ENCODE assay signal across 15 mouse cellular contexts in the genomic region with DNA sequence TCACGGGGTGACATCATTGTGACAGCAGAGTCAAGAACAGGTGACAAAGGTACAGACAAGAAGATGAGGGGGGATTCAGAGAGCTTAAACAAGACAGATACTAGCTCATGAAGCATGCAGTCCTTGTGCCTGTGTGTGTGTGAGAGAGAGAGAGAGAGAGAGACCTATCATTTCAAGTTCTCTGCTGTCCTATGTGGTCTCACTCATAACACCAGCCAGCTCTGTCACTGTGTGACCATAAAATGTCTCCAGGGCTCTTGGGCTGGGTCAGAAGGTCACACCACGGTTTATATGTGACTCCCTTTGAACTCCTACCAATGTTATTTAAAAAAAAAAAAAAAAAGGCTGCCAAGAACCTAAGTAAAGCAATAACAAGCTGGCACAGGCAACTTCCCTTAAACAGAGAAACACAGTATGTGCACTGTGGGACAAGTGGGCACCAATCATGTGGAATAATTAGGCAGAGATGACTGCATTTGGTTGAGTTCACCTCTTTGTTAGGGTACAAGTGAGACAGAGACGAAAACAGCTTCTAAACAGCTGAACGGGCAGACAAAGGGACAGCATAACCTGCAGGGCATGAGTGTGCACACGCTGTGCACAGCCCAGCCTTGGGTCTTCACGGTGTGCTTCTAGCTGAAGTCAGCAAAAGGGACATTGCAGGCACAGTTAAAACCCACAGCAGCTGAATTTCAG. TPM values are rescaled to one million over a fixed set of nuclear protein-coding genes. Genes with fewer than 3 reads are reported as not detected.
DNase-seq lines count a peak whose midpoint lies in the region; ATAC-seq lines count a peak whose summit lies in the region.
"Had no signal": no experiment of that assay in that cellular context is flagged by ENCODE, and none has a peak within 500 bp of the region (broad histone marks: within the 10 kb centered on the region; RNA-seq: fewer than 3 reads in every experiment).

No protein-coding gene starts in this region.

- no peak for DNase-seq in midbrain, embryonic 11.5 days (ENCODE audit: low spot score, missing footprints)
- DNase-seq in forebrain, embryonic 14.5 days (ENCODE audit: low spot score) = peak; percentile 72
- DNase-seq in retina, embryonic 14.5 days (ENCODE audit: low spot score) = peak; percentile 75
- no peak for DNase-seq in urinary bladder, adult 18-20 months (ENCODE audit: low spot score in 2 of 2)
- DNase-seq in layer of hippocampus, adult 18-20 months (ENCODE audit: low spot score in 2 of 2) = no peak
- DNase-seq: cerebellum, adult 18-20 months; heart, adult 2 months; heart, postnatal 10 days; kidney, adult 18-20 months had no signal

- H3K9ac ChIP-seq in midbrain, embryonic 13.5 days (replicated peaks) = 0 out of 2 replicates have a peak overlapping the region, but pooled peaks have one; percentile 0
- no peak overlapping the region for H3K9ac ChIP-seq in midbrain, embryonic 11.5 days (ENCODE audit: low read length)
- peak overlapping the region; percentile 17; the same call in 1 of the 2 replicates for H3K9ac ChIP-seq in forebrain, embryonic 14.5 days (ENCODE audit: low read length)
- H3K9ac ChIP-seq in hindbrain, embryonic 13.5 days = no peak overlapping the region
- H3K9ac ChIP-seq: lung, embryonic 15.5 days; midbrain, embryonic 12.5 days had no signal

- H3K27ac ChIP-seq in midbrain, embryonic 13.5 days = peak overlapping the region; percentile 14; the same call in 1 of the 2 replicates
- no peak overlapping the region for H3K27ac ChIP-seq in midbrain, embryonic 11.5 days (ENCODE audit: low read depth, low read length)
- H3K27ac ChIP-seq in forebrain, embryonic 14.5 days (ENCODE audit: low read depth, low read length) = peak overlapping the region; percentile 30; the same call in 1 of the 2 replicates
- no peak overlapping the region; the same call in 1 of the 2 replicates for H3K27ac ChIP-seq in hindbrain, embryonic 13.5 days
- H3K27ac ChIP-seq: heart, adult 2 months; lung, embryonic 15.5 days; midbrain, embryonic 12.5 days had no signal

- H3K4me3 ChIP-seq in midbrain, embryonic 13.5 days (replicated peaks) = no peak overlapping the region
- H3K4me3 ChIP-seq in midbrain, embryonic 11.5 days (ENCODE audit: low read depth, low read length) = no peak overlapping the region
- H3K4me3 ChIP-seq in forebrain, embryonic 14.5 days (ENCODE audit: low read depth, low read length) = no peak overlapping the region
- no peak overlapping the region for H3K4me3 ChIP-seq in hindbrain, embryonic 13.5 days
- H3K4me3 ChIP-seq: heart, adult 2 months; lung, embryonic 15.5 days; midbrain, embryonic 12.5 days had no signal

- H3K9me3 ChIP-seq in midbrain, embryonic 13.5 days = no peaks in the 10 kb centered on the region
- H3K9me3 ChIP-seq in midbrain, embryonic 11.5 days (ENCODE audit: control insufficient read depth, low read length) = peaks cover 4% of the 10 kb centered on the region; the same call in 1 of the 2 replicates
- 0 out of 2 replicates have a peak, but pooled peaks cover 3% of the 10 kb centered on the region for H3K9me3 ChIP-seq in forebrain, embryonic 14.5 days (replicated peaks; ENCODE audit: control insufficient read depth, low read length)
- peaks cover 4% of the 10 kb centered on the region; the same call in 1 of the 2 replicates for H3K9me3 ChIP-seq in hindbrain, embryonic 13.5 days
- H3K9me3 ChIP-seq: lung, embryonic 15.5 days had no signal

- no peaks in the 10 kb centered on the region for H3K27me3 ChIP-seq in midbrain, embryonic 13.5 days
- H3K27me3 ChIP-seq in midbrain, embryonic 11.5 days (ENCODE audit: control insufficient read depth, insufficient read depth, low read length) = no peaks in the 10 kb centered on the region
- H3K27me3 ChIP-seq in forebrain, embryonic 14.5 days (replicated peaks; ENCODE audit: control insufficient read depth, insufficient read depth, low read length) = no peaks in the 10 kb centered on the region
- no peaks in the 10 kb centered on the region for H3K27me3 ChIP-seq in hindbrain, embryonic 13.5 days
- H3K27me3 ChIP-seq: lung, embryonic 15.5 days; midbrain, embryonic 12.5 days had no signal

- 0 out of 2 replicates have a peak, but pooled peaks cover 4% of the 10 kb centered on the region for H3K4me1 ChIP-seq in midbrain, embryonic 13.5 days (replicated peaks)
- H3K4me1 ChIP-seq in midbrain, embryonic 11.5 days (ENCODE audit: control insufficient read depth, insufficient read depth, low read length) = no peaks in the 10 kb centered on the region
- peaks cover 8% of the 10 kb centered on the region for H3K4me1 ChIP-seq in forebrain, embryonic 14.5 days (ENCODE audit: control insufficient read depth, insufficient read depth, low read length)
- peaks cover 6% of the 10 kb centered on the region for H3K4me1 ChIP-seq in hindbrain, embryonic 13.5 days (replicated peaks)
- H3K4me1 ChIP-seq: lung, embryonic 15.5 days had no signal

- WGBS in midbrain, embryonic 13.5 days = 55% methylated on average over 6 of the region's 6 CpGs
- 58% methylated on average over 6 of the region's 6 CpGs for WGBS in midbrain, embryonic 11.5 days
- 23% methylated on average over 6 of the region's 6 CpGs for WGBS in forebrain, embryonic 14.5 days
- WGBS in hindbrain, embryonic 13.5 days = 32% methylated on average over 6 of the region's 6 CpGs

- ATAC-seq in midbrain, embryonic 13.5 days = peak; percentile 68
- no peak for ATAC-seq in midbrain, embryonic 11.5 days (ENCODE audit: low FRiP score)
- peak; percentile 79 for ATAC-seq in forebrain, embryonic 14.5 days
- peak; percentile 69 for ATAC-seq in hindbrain, embryonic 13.5 days (ENCODE audit: low FRiP score)
- ATAC-seq: activated CD4-positive, CD25-positive, alpha-beta regulatory T cell, adult 4 months had no signal

- no peak overlapping the region for H3K4me2 ChIP-seq in midbrain, embryonic 13.5 days (replicated peaks)
- H3K4me2 ChIP-seq in midbrain, embryonic 11.5 days = no peak overlapping the region
- no peak overlapping the region for H3K4me2 ChIP-seq in forebrain, embryonic 14.5 days (ENCODE audit: low read length)
- no peak overlapping the region for H3K4me2 ChIP-seq in hindbrain, embryonic 13.5 days
- H3K4me2 ChIP-seq: liver, embryonic 11.5 days; lung, embryonic 15.5 days; midbrain, embryonic 12.5 days had no signal

- H3K36me3 ChIP-seq in midbrain, embryonic 13.5 days = peaks cover 91% of the 10 kb centered on the region
- H3K36me3 ChIP-seq in midbrain, embryonic 11.5 days (ENCODE audit: control insufficient read depth, insufficient read depth, low read length) = peaks cover 21% of the 10 kb centered on the region
- peaks cover 85% of the 10 kb centered on the region for H3K36me3 ChIP-seq in forebrain, embryonic 14.5 days (ENCODE audit: control insufficient read depth, insufficient read depth, low read length)
- peaks cover 92% of the 10 kb centered on the region for H3K36me3 ChIP-seq in hindbrain, embryonic 13.5 days

RNA-seq across cellular contexts. Expression of a gene that starts 21.2 kb away (rescaled TPM):
- polyA plus RNA-seq in midbrain, embryonic 13.5 days (2015; fragmentation: Nextera tagmentation; extraction: Ambion mirVana) = 50.8 and 54.1 TPM in 2 replicates
- 28.2 and 32.2 TPM in 2 replicates for polyA plus RNA-seq in midbrain, embryonic 11.5 days (2014; fragmentation: Nextera tagmentation; extraction: Ambion mirVana)
- polyA plus RNA-seq in forebrain, embryonic 14.5 days (2014; fragmentation: Nextera tagmentation; extraction: Ambion mirVana) = 30.2 and 40.4 TPM in 2 replicates
- 56.3 and 57.0 TPM in 2 replicates for polyA plus RNA-seq in hindbrain, embryonic 13.5 days (2015; fragmentation: Nextera tagmentation; extraction: Ambion mirVana)
- 100 to 1,000 TPM; 119 to 125 TPM for total RNA-seq in layer of hippocampus, adult 18-20 months (2021)

RNA-seq across cellular contexts. Expression of a gene that starts 33.8 kb away (rescaled TPM):
- 17.0 and 19.1 TPM in 2 replicates for polyA plus RNA-seq in midbrain, embryonic 13.5 days (2015; fragmentation: Nextera tagmentation; extraction: Ambion mirVana)
- polyA plus RNA-seq in midbrain, embryonic 11.5 days (2014; fragmentation: Nextera tagmentation; extraction: Ambion mirVana) = 31.6 and 32.9 TPM in 2 replicates
- polyA plus RNA-seq in forebrain, embryonic 14.5 days (2014; fragmentation: Nextera tagmentation; extraction: Ambion mirVana) = 18.8 and 21.5 TPM in 2 replicates
- polyA plus RNA-seq in hindbrain, embryonic 13.5 days (2015; fragmentation: Nextera tagmentation; extraction: Ambion mirVana) = 20.3 and 21.5 TPM in 2 replicates
- total RNA-seq in layer of hippocampus, adult 18-20 months (2021) = 10 to 100 TPM; 41.0 to 42.9 TPM

Comparison
In these comparisons a context has a peak if more than half of its experiments do, and no peak if none do; other contexts are left out.
1. H3K27ac ChIP-seq: peak in midbrain, embryonic 13.5 days (single experiment) and forebrain, embryonic 14.5 days (single experiment); none in midbrain, embryonic 11.5 days (single experiment) and hindbrain, embryonic 13.5 days (single experiment).
2. H3K9ac ChIP-seq: peak in midbrain, embryonic 13.5 days (single experiment) and forebrain, embryonic 14.5 days (single experiment); none in midbrain, embryonic 11.5 days (single experiment) and hindbrain, embryonic 13.5 days (single experiment).
3. DNase-seq: peak in forebrain, embryonic 14.5 days (single experiment) and retina, embryonic 14.5 days (single experiment); none in midbrain, embryonic 11.5 days (single experiment), urinary bladder, adult 18-20 months (0 of 2) and layer of hippocampus, adult 18-20 months (0 of 2).